Mouse (Mus musculus) hindbrain, embryonic 13.5 days (tissue): Measurements from ENCODE around the gene Lin28b. TPM values are rescaled to one million over a fixed set of nuclear protein-coding genes. Genes with fewer than 3 reads are reported as not detected.
A peak's percentile ranks its signal among the peaks of the same experiment; 100 is the strongest.

Experiments
- ATAC-seq: fragments of 200-750 bp; cut with Nextera tagmentation; 2 replicates; pipeline ENCODE4 v1.8.0; 2017; ENCODE audit warnings: moderate TSS enrichment; ENCODE audit not compliant: low FRiP score
- H3K27ac ChIP-seq: fragments of 300-500 bp; sonication (generic); 2 replicates; pipeline ENCODE4 v1.5.1; 2015; ENCODE audit warnings: inconsistent platforms, mild to moderate bottlenecking, moderate library complexity
- H3K27me3 ChIP-seq: fragments of 300-500 bp; sonication (generic); 2 replicates; pipeline ENCODE4 v1.6.1; 2015; ENCODE audit warnings: mild to moderate bottlenecking, inconsistent platforms
- H3K36me3 ChIP-seq: fragments of 300-500 bp; sonication (generic); 2 replicates; pipeline ENCODE4 v1.6.1; 2015; ENCODE audit warnings: mild to moderate bottlenecking, inconsistent platforms
- H3K4me1 ChIP-seq: fragments of 300-500 bp; sonication (generic); replicated peaks from 2 replicates; pipeline ENCODE4 v1.6.1; 2015; ENCODE audit warnings: inconsistent platforms
- H3K4me2 ChIP-seq: fragments of 300-500 bp; sonication (generic); 2 replicates; pipeline ENCODE4 v1.6.1; 2015; ENCODE audit warnings: inconsistent platforms, mild to moderate bottlenecking, moderate library complexity
- H3K4me3 ChIP-seq: fragments of 300-500 bp; sonication (generic); 2 replicates; pipeline ENCODE4 v1.5.1; 2015; ENCODE audit warnings: mild to moderate bottlenecking, inconsistent platforms
- H3K9ac ChIP-seq: fragments of 300-500 bp; sonication (generic); 2 replicates; pipeline ENCODE4 v1.6.1; 2015; ENCODE audit warnings: mild to moderate bottlenecking, inconsistent platforms
- H3K9me3 ChIP-seq: fragments of 300-500 bp; sonication (generic); 2 replicates; pipeline ENCODE4 v1.6.1; 2016; ENCODE audit warnings: inconsistent platforms
- WGBS: fragments of 180-500 bp; shearing (Covaris S2); methylation state at CpG from one replicate; pipeline ENCODE4 v1.1.7; 2015; 5-methylcytosine and 5-hydroxymethylcytosine counted together
- polyA plus RNA-seq: library from polyadenylated mRNA; unstranded; fragments of >200 nt; fragmentation: Nextera tagmentation; extraction: Ambion mirVana; gene quantifications from 2 replicates; pipeline ENCODE4 v1.2.1, GENCODE M21; 2015

The Lin28b gene
- polyA plus RNA-seq, 1 experiment from 2014 or later, result 10.0 TPM

- Histone ChIP-seq H3K27ac (peak overlapping the region; percentile 27), H3K9ac (peak overlapping the region; percentile 64), H3K4me1 (peaks cover 35% of the 10 kb centered on the region), H3K36me3 (no peaks in the 10 kb centered on the region), H3K4me2 (peak overlapping the region; percentile 68), H3K27me3 (peaks cover 14% of the 10 kb centered on the region), H3K9me3 (no peaks in the 10 kb centered on the region), H3K4me3 (peak overlapping the region; percentile 49)
- peak; percentile 72 for ATAC-seq
- WGBS, result 2% methylated on average over 21 of the region's 21 CpGs
Observed at GRCm38 (mm10) chr10:45469027-45469996, 16.9 kb downstream of the Lin28b start.

DNA sequence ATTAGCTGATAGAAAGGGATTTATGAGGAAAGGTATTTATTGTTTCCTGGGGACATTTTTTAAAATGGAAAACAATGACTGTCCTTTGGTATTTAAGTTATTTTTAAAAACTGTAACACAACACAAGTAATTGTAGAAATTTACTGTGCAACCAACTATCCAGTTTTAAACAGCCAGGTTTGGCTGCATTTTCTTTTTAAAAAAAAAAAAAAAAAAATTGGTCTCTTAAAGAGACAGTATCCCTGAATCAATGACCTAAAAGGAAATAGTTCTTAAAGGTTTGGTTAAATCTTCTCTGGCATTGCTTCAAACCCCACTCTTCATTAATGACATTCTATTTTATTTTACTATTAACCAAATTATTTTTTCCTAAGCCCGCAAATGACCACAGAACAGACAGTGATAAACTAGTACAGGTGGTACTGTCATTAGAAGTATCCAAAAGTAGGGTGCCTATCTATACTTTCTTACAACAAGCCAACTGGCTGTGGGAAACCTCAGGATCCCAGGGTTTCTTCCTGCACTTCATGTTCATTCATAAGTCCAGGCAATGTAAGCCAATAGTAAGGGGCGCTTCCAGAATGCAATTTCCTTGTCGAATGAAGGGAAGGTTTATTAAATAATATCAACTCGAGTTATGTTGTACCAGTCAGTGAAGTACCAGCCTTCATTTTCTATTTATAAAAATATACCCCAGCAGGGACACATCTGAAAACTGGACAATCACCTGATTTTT is 17.8 kb downstream of the Lin28b start:
- peak overlapping the region; percentile 49 for H3K4me3 ChIP-seq
- no peaks in the 10 kb centered on the region for H3K36me3 ChIP-seq
- H3K9ac ChIP-seq, result no peak overlapping the region
- peak overlapping the region; percentile 68 for H3K4me2 ChIP-seq
- WGBS, result 48% methylated on average over 4 of the region's 4 CpGs
- H3K27ac ChIP-seq, result no peak overlapping the region
- H3K9me3 ChIP-seq, result no peaks in the 10 kb centered on the region
- peaks cover 31% of the 10 kb centered on the region for H3K4me1 ChIP-seq
- no peak for ATAC-seq
- H3K27me3 ChIP-seq, result peaks cover 14% of the 10 kb centered on the region

GRCm38 (mm10) chr10:45458637-45459036 is 27.6 kb downstream of the Lin28b start:
- no peak for ATAC-seq
- no peak overlapping the region for H3K9ac ChIP-seq
- peaks cover 4% of the 10 kb centered on the region; the same call in 1 of the 2 replicates for H3K36me3 ChIP-seq
- H3K27ac ChIP-seq, result no peak overlapping the region
- H3K4me2 ChIP-seq, result no peak overlapping the region
- H3K4me1 ChIP-seq, result no peaks in the 10 kb centered on the region
- H3K4me3 ChIP-seq, result no peak overlapping the region
- no peaks in the 10 kb centered on the region for H3K9me3 ChIP-seq
- WGBS, result 38% methylated on average over 2 of the region's 2 CpGs
- no peaks in the 10 kb centered on the region for H3K27me3 ChIP-seq

- Histone ChIP-seq H3K9me3 (no peaks in the 10 kb centered on the region), H3K27ac (no peak overlapping the region), H3K4me3 (no peak overlapping the region), H3K27me3 (no peaks in the 10 kb centered on the region), H3K4me2 (no peak overlapping the region), H3K36me3 (peaks cover 4% of the 10 kb centered on the region; the same call in 1 of the 2 replicates), H3K9ac (no peak overlapping the region), H3K4me1 (no peaks in the 10 kb centered on the region)
- no peak for ATAC-seq
- 26% methylated on average over 2 of the region's 2 CpGs for WGBS
Observed at GRCm38 (mm10) chr10:45458074-45458473, 28.1 kb downstream of the Lin28b start.

DNA sequence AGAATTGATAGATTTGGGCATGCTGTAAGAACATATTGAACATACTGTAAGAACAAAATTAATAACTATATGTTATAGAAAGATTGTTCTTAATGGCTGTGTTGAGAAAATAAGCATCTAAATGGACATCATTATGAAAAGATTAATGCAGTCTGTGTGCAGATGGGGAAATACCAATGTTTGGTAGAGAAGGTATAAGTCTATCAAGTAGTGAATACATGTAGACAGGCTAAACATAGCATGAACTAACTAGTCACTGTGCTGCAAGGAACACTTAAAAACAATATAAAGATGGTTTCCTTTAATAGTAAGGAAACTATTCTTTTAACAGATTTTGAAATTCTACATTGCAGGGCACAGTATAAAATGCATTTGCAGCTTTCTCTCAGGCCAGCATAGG is 39.6 kb downstream of the Lin28b start:
- no peaks in the 10 kb centered on the region for H3K27me3 ChIP-seq
- no peak for ATAC-seq
- H3K4me3 ChIP-seq, result peak overlapping the region; percentile 28

DNA sequence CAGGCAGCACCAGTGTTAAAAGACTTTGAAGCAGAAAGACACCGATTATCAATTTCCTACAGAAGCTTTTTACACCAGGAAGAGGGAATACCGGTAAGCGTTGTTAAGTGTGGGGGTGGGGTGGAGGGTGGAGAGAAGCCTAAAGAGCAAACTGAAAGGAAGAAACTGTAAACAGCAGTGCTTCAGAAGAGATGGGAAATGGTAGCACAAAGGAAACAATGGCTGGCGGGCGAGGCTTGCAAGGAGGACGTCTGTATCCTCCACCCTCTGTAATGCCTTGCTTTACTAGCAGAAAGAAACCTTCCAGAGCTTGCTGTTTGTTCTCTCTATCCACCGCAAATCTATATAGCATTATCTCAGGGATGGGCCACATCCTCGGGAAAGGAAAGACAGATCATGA is 40.0 kb downstream of the Lin28b start:
- H3K36me3 ChIP-seq, result no peaks in the 10 kb centered on the region
- H3K4me1 ChIP-seq, result peaks cover 9% of the 10 kb centered on the region; the same call in 1 of the 2 replicates
- H3K4me2 ChIP-seq, result peak overlapping the region; percentile 56
- H3K27me3 ChIP-seq, result no peaks in the 10 kb centered on the region
- peak; percentile 72 for ATAC-seq
- H3K4me3 ChIP-seq, result peak overlapping the region; percentile 28
- no peaks in the 10 kb centered on the region for H3K9me3 ChIP-seq
- peak overlapping the region; percentile 87 for H3K27ac ChIP-seq
- 2% methylated on average over 8 of the region's 8 CpGs for WGBS
- peak overlapping the region; percentile 68 for H3K9ac ChIP-seq

More for the DNA sequence above, 39.6 kb downstream of the Lin28b start:
- Histone ChIP-seq H3K27ac (peak overlapping the region; percentile 87), H3K9me3 (no peaks in the 10 kb centered on the region), H3K36me3 (no peaks in the 10 kb centered on the region), H3K4me2 (peak overlapping the region; percentile 56), H3K4me1 (peaks cover 9% of the 10 kb centered on the region; the same call in 1 of the 2 replicates), H3K9ac (peak overlapping the region; percentile 68; the same call in 1 of the 2 replicates)

- Histone ChIP-seq H3K4me2 (no peak overlapping the region), H3K9ac (no peak overlapping the region), H3K27ac (no peak overlapping the region), H3K4me1 (no peaks in the 10 kb centered on the region), H3K27me3 (no peaks in the 10 kb centered on the region), H3K4me3 (no peak overlapping the region), H3K36me3 (peaks cover 15% of the 10 kb centered on the region; the same call in 1 of the 2 replicates), H3K9me3 (no peaks in the 10 kb centered on the region)
- 81% methylated on average over 1 of the region's 1 CpGs for WGBS
- no peak for ATAC-seq
Observed at GRCm38 (mm10) chr10:45422372-45422771, 63.8 kb downstream of the Lin28b start.

DNA sequence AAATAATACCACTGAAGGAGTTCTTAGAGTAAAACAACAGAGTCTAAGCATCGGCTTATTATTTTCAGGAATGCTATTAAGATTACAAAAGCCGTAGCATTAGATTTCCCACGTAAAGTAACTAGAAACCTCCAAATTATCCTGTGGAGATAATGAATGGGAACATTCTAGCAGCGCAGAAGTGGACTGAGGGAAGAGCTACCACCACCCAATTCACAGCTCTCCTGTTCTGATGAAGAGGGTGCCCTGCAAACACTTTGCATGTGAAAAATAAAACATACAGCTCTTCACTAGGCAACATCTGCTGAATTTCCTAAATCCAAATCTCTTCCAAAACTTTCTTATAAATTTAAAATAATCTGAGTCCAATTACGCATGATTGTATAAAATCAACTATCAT is 74.1 kb downstream of the Lin28b start:
- Histone ChIP-seq H3K4me1 (peaks cover 3% of the 10 kb centered on the region; the same call in 1 of the 2 replicates), H3K9ac (no peak overlapping the region), H3K4me2 (no peak overlapping the region), H3K36me3 (no peaks in the 10 kb centered on the region), H3K27me3 (no peaks in the 10 kb centered on the region), H3K9me3 (no peaks in the 10 kb centered on the region), H3K4me3 (no peak overlapping the region), H3K27ac (no peak overlapping the region)
- no peak for ATAC-seq
- WGBS, result 32% methylated on average over 5 of the region's 5 CpGs

GRCm38 (mm10) chr10:45411741-45412140 is 74.5 kb downstream of the Lin28b start:
- WGBS, result 13% methylated on average over 2 of the region's 2 CpGs
- no peak overlapping the region for H3K4me3 ChIP-seq

GRCm38 (mm10) chr10:45410624-45411341 is 75.4 kb downstream of the Lin28b start:
- Histone ChIP-seq H3K27ac (peak overlapping the region; percentile 62; the same call in 1 of the 2 replicates), H3K4me2 (peak overlapping the region; percentile 31; the same call in 1 of the 2 replicates), H3K4me3 (no peak overlapping the region), H3K9ac (no peak overlapping the region), H3K4me1 (peaks cover 3% of the 10 kb centered on the region; the same call in 1 of the 2 replicates), H3K9me3 (no peaks in the 10 kb centered on the region), H3K27me3 (no peaks in the 10 kb centered on the region), H3K36me3 (no peaks in the 10 kb centered on the region)
- 7% methylated on average over 10 of the region's 10 CpGs for WGBS
- peak; percentile 80; the same call in 1 of the 2 replicates for ATAC-seq

More at GRCm38 (mm10) chr10:45411741-45412140, 74.5 kb downstream of the Lin28b start:
- H3K4me2 ChIP-seq, result no peak overlapping the region
- no peaks in the 10 kb centered on the region for H3K36me3 ChIP-seq
- no peaks in the 10 kb centered on the region for H3K9me3 ChIP-seq
- no peak overlapping the region for H3K9ac ChIP-seq
- peaks cover 3% of the 10 kb centered on the region; the same call in 1 of the 2 replicates for H3K4me1 ChIP-seq
- no peaks in the 10 kb centered on the region for H3K27me3 ChIP-seq
- no peak for ATAC-seq
- H3K27ac ChIP-seq, result no peak overlapping the region

- ATAC-seq, result no peak
- Histone ChIP-seq H3K4me2 (no peak overlapping the region), H3K4me1 (no peaks in the 10 kb centered on the region), H3K4me3 (no peak overlapping the region), H3K9me3 (no peaks in the 10 kb centered on the region), H3K36me3 (0 out of 2 replicates have a peak, but pooled peaks cover 3% of the 10 kb centered on the region), H3K27me3 (no peaks in the 10 kb centered on the region), H3K9ac (no peak overlapping the region), H3K27ac (no peak overlapping the region)
- WGBS, result 89% methylated on average over 7 of the region's 7 CpGs
Observed at GRCm38 (mm10) chr10:45399702-45400243, 86.4 kb downstream of the Lin28b start.
